Mouse (Mus musculus) kidney, adult 18-20 months (tissue): ENCODE data around the gene Xpnpep2.

Experiments used
- DNase-seq: peaks from one replicate; pipeline ENCODE4 v3.0.0; 2021

Gene Xpnpep2

DNA sequence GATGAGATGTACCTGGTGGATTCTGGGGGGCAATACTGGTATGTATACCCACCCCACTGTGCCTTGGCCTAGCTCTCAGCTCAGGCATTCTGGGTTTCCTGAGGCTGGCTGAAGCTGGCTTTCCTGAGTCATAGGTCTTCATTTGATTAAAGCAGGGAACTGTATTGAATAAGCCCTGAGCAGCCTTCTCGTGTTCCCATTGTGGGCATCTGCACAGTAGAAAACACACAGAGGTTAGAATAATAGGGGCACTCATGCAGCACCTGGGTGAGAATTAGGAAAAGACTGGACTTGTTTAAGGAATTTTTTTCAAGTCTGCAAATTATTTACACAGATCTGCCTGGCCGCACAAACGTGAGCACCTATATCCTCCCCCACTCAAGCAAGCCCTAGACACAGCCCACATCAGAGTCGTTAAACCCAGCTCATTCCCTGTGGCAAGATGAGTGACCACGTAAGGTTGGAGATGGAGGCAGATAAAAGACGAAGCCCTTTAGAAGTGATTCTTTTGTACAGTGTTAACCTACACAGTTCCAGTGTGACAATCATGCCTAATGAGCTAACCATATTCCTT, 18.5 kb downstream of the Xpnpep2 start:
- DNase-seq: no peak

DNA sequence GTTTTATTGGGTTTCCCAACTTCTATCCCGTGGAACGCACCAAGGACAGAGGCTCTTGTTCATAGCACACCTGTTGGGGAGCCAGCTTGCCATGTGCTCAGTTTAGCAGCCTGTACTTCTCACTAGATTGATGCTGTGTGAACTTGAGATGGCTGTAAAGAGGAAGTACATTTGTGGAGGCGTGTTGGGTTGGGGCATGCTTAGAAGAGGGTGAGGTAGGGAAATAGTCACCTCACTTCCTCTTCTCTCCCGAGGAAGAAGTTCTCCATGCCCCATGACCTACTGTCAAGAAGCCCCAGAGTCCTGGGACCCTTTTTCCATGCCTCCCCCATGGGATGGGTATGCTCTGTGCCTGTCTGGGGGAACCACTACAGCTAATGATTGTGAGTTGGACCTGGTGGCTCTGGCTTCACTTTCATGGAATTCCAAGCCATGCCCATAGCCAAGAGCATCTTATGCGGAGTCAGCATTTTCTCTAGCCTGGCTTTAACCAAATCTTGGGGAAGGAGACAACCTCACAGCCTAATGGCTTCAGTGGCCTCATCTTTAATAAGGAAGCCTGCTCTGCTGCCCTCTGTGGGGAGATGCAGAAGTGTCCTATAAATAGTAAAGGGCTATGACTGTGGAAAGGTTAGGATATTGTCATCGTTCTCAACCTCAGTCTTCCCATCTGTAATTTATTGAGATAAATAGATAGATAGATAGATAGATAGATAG, 19.1 kb downstream of the Xpnpep2 start:
- DNase-seq: no peak

DNA sequence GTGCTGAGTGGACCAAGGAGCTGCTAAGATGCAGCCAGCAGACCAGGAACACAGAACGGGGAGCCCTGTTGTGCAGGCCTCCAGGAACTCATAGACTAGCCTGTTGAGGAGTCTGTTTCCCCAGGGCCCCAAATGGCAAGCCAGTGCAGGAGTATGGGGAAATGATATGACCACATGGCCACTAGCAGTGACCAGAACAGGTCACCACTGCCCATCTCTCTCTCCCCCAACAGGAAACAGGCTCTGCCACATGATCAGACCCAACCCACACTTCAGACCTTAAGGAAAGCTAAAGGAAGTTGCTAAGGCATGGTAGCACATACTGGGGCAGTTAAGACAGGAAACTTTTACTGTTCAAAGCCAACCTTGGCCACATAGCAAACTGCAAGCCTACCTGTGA, 20.6 kb downstream of the Xpnpep2 start:
- DNase-seq: no peak

DNA sequence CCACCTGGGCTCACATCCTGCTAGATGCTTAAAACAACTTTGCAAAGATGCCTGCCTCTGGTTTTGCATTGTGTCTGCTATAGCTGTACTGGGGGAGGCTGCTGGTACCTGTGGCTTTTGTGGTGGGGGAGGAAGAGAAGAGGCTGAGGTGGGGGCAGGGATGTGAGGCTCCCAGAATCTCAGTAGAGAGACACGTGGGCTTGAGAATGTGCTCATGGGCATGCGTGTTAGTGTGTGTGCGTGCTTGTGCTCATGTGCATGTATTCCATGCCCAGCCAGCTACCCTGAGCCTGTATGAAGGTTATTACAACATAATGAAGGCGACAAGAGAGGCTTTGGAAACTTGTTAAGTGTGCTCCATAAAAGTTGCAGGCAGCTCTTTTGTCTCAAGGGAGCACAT, 28.4 kb downstream of the Xpnpep2 start:
- no peak for DNase-seq

DNA sequence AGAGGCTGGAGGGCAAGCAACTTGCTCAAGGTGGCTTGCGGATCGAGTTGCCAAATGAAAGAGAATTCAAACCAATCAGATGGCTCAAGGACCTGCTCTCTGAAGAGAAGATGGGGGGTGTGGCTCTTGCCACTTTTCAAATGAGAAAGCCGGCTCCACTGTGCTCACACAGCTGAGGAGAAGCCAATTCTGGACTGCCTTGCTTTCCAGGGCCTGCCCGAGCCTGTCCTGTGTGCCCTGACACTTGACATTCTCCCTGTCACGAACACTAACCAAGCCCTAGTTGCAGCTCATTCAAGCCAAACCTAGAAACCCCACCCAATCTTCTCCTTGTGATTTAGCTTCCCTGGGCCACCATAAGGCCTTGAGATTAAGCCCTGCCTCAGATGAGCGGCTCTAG, 29.5 kb downstream of the Xpnpep2 start:
- DNase-seq: no peak

DNA sequence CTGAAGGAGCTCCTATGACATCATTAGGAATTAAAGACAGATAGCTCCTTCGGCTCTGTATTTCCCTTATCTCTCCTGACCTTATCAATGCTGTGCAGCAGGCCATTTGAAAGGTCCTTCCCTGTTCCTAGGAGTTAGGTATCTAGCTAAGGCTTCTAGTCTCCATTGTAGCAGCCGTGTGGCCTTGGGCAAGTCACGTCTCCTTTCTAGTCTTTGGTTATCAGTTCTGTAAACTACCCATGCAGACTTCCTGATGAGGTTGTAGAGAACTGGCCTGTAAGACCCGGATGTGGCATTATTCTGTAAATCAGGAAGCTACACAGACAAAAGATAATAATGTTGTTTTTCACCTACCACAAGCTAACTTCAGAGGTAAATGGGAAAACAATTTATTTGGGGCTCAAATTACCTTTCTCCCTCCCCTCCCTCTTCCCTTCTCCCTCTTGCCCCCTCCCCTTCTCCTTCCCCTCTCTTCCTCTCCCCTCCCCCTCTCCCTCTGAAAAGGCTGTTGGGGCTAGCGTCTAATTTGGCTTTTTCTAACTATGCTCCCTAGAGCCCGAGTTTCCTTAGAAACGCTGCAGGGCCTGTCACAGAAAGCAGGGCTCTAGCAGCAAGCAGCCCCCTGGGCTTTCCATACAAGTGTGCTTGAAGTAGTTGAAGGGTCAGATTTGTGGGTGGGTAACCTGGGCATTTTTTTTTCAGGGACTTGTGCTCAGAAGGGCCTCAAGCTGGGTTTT, 30.2 kb downstream of the Xpnpep2 start:
- no peak for DNase-seq

DNA sequence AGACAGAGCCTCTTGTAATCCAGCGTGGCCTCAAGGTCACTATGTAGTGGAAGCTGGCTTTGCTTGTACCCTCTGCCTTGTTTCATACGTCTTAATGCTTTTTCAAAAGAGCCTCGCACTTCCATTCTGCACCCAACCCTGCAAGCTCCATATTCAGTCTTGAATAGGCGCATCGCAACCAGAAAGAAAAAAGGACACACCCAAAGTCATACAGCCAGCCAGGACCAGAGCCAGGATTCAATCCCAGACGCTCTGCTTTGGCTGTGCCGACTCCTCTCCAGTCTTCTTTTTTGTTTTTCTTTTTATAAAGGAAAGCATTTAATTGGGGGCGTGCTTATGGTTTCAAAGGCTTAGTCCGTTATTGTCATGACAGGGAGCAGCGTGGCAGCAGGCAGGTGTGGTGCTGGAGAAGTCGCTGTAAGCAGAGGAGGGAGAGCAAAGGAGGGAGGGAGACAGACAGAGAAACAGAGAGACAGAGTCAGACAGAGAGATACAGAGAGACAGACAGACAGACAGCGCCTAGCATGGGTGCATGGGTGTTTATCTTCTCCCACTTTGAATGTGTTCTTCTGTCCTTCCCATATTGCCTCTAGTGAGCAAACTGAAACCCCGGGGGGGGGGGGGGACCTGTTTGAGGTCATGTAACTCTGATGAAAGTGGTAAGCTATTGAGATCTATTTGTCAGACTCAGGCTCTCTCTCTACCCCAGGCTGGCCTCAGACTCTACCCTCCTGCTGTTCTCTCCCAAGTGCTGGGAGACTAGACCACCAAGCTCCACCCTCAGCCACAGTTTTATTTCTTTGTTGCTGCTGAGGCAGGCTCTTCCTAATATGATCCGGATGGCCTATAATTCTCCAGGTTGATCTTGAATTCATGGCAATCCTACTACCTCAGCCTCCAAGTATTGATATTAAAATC, 31.1 kb downstream of the Xpnpep2 start:
- no peak for DNase-seq

DNA sequence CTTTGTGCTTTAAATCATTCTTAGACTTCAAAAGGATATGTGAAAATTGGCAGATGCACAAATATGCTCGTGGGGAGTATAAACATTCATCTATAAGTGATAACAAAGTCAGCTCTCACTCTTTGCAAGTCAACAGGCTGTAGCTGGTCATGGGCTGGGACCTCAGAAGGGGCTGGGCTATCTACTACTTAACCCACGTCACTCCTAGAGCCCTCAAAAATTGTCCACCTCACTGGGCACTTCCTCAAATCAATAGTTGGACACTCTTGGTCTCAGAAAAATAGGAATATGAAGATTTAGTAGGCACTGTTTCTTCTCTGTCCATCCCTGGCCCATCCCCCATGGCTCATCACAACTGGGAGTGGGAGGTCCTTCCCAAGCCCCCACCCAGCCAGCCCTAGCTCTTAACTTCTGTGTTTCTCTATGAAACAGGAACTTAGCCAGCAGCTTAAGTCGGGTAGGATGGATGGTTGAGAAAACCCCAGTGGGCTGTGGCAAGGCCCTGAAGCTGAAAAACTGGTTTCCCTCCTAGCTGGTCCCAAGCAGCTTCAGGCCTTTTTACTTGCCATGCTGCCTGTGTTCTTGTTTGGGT, 31.9 kb downstream of the Xpnpep2 start:
- no peak for DNase-seq

DNA sequence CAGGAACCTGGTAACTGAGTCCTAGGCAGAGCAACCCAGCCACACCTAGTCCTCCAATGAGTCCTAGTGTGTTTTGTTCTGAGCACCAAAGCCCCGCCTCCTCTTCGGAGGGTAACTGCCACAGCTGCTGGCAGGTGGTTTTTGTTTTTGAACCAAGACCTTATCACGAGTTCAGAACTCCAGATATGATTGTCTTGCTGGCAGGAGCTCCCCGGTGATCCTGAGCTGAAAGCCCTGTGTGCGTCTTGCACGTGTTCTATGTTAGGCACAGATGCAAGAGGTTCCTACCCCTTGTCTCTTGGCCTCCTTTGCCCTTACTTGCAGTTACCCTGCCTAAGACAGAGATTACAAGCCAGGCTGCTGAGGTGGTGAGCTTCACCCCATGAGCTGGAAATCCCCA, 33.0 kb downstream of the Xpnpep2 start:
- DNase-seq: no peak

DNA sequence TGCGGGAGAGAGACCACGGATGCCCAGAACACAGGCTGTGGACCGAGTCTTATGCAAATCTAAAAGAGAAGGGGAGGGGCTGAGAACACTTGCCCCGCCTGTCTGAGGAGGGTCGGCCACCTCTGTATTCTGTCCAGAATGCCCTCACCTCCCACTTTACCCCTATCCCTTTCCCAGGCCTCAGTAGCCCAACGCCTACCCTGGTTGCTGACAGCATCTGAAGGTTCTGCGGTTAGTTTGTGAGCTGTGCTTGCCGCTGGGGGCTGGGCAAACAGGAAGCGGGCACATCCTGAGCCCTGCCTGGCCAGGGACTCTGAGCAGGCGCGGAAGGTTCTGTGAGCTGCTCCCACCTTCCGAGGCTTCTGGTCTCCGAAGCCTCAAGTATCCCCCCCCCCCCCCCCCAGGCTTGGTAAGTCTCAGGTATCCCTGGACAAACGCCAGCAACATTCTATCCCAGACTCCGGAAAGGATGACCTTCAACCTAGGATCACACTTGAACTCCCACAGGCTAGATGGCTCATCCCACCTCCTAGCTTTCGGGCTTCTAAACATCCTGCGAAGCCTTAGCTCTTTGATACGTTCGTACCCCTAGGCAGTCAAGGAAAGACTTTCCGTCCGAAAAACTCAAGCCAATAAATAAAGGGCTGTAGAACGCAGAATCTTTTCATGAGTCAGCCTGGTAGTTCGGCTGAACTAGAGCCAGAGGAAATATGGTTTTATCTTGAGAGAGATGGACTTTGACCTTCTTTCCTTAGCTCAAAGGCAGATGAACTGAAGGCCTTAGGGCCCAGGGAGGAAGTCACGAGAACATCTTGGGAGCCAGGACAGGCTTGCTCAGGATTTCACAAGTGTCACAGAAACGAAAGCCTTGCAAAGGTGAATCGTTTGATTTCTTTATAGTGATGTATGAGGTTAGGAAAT, 35.1 kb downstream of the Xpnpep2 start:
- DNase-seq: peak; percentile 27

DNA sequence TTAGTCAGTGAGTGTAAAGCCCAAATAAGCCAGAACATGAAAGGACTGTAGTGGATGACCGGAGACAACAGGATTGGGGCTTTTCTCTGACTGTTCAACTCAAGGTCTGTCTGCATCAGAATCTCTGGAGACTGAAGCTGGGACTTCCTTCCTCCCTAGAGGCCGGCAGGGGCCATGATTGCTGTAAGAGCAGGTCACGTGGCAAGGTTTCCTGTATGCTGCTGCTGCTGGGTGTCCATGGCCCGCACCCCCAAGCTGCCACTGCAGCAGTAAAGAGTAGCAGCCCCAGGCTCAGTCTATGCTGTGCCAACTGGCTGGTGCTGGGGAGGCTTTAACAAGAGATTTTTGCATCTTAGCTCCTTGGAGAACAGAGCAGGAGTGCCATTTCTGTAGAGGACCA, 37.7 kb downstream of the Xpnpep2 start, which contains the start of gene Sash3:
Gene Sash3 (plus strand): TSS at position 175 of the 400 bp plus-strand sequence.
- DNase-seq: no peak

DNA sequence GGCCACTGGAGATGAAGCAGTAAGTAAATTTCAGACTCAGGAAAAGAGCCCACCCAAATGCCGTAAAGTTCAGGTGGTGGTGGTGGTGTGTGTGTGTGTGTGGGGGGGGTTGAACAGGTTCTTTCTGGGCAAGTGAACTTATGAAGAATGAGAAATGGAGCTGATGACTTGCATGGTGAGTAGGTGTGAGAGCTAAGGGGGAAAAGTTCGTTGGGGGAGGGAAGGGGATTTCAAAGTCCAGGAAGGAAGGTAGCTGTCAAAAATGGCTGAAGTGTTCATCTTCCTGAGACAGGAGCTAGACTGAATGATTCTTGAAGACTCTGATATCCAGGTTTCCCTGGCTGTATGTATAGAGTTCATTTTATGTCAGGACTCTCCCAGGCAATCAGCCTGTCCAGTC, 38.7 kb downstream of the Xpnpep2 start:
- DNase-seq: no peak

DNA sequence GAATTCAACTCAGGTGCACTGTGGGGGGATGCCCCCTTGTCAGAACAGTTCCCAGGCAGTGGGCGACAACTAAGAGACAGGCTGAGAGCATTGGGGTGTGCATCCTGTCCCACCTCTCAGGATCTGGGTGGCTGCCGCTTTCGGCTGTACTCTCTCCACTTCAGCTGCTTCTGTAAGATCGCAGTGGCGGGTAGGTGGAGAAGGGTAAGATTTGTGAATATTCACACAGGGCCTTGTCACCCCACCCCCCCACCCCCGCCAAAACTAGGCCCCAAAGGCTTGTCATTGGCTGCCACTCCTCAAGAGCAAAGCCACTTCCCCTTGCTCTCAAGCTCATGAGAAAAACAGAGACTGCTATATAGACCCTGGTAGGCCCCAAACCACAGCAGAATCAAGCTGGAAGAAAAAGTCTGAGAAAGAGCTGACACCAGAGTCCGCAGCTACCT, 39.2 kb downstream of the Xpnpep2 start:
- no peak for DNase-seq

DNA sequence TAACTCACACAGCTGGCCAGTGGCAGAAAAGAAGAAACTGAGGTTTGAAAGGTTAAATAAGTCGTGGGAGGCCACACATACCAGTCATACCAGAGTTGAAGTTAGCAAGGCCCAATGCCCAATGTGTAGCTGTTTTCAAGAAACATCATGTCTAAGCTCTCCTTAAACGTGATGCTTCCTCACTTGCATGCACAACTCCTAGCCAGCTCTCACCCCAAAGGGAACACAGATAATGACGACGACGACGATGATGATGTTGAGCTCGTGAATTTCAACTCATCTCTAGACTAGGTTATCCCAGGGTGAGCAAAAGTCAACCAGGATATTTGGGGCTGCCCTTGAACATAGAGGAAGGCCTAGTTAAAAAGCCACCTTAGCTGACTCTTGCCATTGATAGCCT, 43.6 kb downstream of the Xpnpep2 start:
- DNase-seq: no peak

DNA sequence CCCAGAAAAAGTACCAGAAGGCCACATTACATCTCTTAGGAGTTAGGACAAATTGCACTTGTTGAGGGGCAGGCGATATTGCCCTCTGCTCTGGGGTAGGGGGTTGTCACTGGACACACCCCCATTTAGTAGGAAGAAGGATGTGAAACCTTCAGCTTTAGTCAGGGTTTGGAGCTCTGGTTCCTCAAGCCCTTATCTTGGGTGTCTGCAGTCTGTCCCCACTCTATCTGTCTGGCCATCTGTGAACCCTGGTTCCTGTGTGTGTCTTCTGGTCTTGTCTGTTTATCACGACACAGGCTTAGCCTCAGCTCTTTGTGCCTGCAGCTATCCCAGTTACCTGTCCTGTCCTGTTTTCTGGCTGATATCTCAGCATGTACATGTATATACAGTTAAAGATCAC, 44.9 kb downstream of the Xpnpep2 start:
- DNase-seq: no peak

DNA sequence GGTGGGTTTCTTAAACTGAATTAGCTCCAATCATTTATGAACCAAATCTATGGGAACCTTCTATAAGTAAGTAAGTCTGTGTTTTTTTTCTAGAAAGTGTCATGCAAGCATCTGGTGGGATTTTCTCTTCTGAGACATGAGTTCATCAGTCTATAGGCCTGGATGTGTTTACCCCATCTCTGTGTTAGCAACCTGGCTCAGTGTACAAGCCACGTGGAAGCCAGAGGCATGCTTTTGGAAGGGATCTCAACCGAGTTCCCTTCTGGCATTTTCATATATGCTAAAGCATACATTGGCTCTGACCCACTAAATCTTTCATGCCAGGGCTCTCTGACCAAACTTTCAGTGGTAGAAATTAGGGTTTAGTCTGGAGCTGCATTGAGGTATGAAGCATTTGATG, 45.4 kb downstream of the Xpnpep2 start:
- DNase-seq: no peak

DNA sequence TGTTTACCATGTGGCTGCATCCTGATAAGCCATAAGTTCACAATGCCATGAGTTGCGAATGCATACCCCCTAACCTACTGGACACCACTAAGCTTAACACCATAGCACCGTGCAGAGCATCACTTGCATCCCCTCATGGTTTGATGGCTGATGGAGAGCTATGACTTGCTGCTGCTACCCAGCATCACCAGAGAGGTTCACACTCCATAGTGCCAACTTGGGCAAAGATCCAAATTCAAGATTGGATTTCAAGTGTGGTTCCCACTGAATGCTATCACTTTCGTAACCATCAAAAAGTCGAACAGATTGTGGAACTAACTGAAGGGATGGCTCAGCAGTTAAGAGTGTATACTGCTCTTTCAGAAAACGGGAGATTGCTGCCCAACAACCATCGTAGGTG, 47.0 kb downstream of the Xpnpep2 start:
- DNase-seq: no peak

DNA sequence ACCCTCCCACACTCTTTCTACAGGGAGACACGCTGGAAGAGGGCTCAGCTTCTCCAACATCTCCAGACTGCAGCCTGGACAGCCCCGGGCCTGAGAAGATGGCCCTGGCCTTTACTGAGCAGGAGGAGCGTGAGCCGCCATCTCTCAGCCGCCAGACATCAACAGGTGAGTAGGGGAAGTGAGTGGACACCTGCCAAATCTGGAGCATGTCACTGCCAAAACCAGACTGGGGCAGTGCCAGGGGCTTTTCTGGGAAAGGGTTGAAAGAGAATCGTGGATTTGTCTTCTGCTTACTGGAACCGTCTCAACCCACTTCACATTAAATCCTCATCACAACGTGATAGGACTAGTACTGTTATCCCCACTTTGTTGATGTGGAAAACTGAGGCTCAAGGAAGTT, 48.9 kb downstream of the Xpnpep2 start:
- DNase-seq: no peak

DNA sequence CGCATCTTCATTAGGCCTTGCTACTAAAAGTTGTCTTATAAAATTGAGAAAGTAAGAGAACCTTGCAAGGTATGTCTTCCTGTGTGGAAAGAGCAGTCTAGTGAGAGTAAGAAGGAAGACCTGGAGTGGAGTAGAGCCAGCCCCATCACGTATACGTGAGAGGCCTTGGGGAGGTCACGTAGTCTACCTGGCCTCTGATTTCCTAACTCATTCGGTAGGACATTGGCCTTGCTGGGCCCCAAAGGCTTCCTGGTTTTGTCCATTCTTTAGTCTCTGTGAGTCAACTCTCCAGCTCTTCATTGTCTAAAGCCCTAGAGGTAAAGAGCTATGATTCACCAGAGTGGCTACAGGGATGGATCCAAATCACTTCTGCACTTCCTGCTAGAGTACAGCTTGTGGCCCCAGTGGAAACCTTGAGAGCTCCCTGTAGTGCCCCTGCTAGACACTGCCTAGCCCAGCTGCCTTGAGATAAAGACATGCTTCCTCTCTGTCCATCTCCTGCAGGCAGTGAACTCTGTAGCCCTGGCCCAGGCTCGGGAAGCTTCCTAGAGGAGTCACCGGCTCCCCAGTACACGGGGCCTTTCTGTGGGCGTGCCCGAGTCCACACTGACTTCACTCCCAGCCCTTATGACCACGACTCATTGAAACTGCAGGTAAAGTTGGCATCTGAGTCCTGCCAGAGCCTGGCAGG, 49.8 kb downstream of the Xpnpep2 start:
- no peak for DNase-seq

DNA sequence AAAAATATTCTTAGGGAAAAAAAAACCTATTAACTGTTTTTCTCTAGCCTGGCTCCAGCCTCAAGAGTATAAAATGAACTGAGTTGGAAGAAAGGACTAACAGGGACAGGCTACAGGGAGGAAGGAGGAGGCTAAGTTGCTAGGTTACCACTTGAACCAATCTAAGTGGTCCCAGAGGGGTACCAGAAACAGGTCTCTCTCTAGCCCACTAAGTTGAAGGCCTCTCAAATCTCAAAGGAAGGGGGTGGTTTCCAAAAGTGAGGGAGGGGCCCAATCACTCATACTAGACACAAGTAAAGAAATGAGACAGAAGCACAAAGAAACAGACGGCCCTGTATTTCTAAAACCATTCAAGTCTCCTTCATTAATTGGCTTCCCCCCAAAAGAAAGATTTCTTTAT, 61.4 kb downstream of the Xpnpep2 start:
- DNase-seq: no peak

DNA sequence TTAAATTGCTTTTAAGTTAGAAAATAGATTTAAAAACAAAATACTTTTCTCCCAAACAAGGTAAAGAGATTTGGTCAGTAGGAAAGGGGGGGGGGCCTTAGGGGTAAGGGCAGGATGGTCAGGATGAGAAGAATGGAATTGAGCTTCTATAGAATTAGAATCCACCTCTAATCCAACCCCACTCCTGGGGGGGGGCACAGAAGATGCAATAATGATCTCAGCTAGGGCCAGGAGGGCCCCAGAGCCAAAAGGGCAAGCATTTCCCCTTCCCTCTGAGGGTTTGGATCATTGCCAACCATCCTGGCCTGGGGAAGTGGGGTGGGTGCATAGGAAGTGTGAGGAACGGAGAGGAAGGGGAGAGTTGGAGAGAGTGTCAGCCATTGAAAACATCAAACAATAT, 61.8 kb downstream of the Xpnpep2 start:
- no peak for DNase-seq
